Mouse (Mus musculus) olfactory bulb, adult 2 months (tissue): ENCODE data around the gene Lpcat4. TPM values are rescaled to one million over a fixed set of nuclear protein-coding genes. Genes with fewer than 3 reads are reported as not detected.
A peak's percentile ranks its signal among the peaks of the same experiment; 100 is the strongest.

Experiments used
- H3K27ac ChIP-seq: fragments of 200-500 bp; 2 replicates; pipeline ENCODE4 v1.5.1; 2012; ENCODE audit warnings: low read depth, low read length; ENCODE audit not compliant: insufficient read depth
- H3K4me1 ChIP-seq: fragments of 200-500 bp; 2 replicates; pipeline ENCODE4 v1.6.1; 2012; ENCODE audit warnings: low read length; ENCODE audit not compliant: control insufficient read depth, insufficient read depth
- H3K4me3 ChIP-seq: fragments of 200-500 bp; 2 replicates; pipeline ENCODE4 v1.5.1; 2012; ENCODE audit warnings: mild to moderate bottlenecking, low read depth, low read length, moderate library complexity; ENCODE audit not compliant: insufficient read depth
- CTCF ChIP-seq: fragments of 200-500 bp; IDR thresholded peaks from 2 replicates; pipeline ENCODE4 v1.5.1; 2012; ENCODE audit warnings: low read depth, mild to moderate bottlenecking, low read length, moderate library complexity; ENCODE audit not compliant: insufficient read depth
- POLR2A ChIP-seq: fragments of 200-500 bp; IDR thresholded peaks from 2 replicates; pipeline ENCODE4 v1.6.1; 2012; ENCODE audit warnings: mild to moderate bottlenecking, low read depth, low read length, moderate library complexity; ENCODE audit not compliant: insufficient read depth
- WGBS: fragments of 180-500 bp; shearing (Covaris S2); methylation state at CpG from one replicate; pipeline ENCODE4 v1.1.7; 2018; 5-methylcytosine and 5-hydroxymethylcytosine counted together
- polyA plus RNA-seq: library from polyadenylated mRNA; stranded (reverse); fragments of >200 nt; gene quantifications from 2 replicates; pipeline ENCODE4 v1.2.4, GENCODE M21; 2012; ENCODE audit warnings: low replicate concordance; ENCODE audit not compliant: missing spikeins, insufficient read depth, insufficient read length

The Lpcat4 gene
- polyA plus RNA-seq, 1 experiment: not detected

GRCm38 (mm10) chr2:112254675-112255515 is 15.6 kb downstream of the Lpcat4 start:
- 76% methylated on average over 7 of the region's 7 CpGs for WGBS
- Histone ChIP-seq H3K4me1 (no peaks in the 10 kb centered on the region), H3K4me3 (no peak overlapping the region), H3K27ac (no peak overlapping the region)
- TF ChIP-seq POLR2A: no peak
- TF ChIP-seq CTCF: no peak

GRCm38 (mm10) chr2:112259241-112259962 is 20.1 kb downstream of the Lpcat4 start, which contains the start of gene Nutm1:
Gene Nutm1 (minus strand): TSS chr2:112259291.
- 64% methylated on average over 10 of the region's 10 CpGs for WGBS

DNA sequence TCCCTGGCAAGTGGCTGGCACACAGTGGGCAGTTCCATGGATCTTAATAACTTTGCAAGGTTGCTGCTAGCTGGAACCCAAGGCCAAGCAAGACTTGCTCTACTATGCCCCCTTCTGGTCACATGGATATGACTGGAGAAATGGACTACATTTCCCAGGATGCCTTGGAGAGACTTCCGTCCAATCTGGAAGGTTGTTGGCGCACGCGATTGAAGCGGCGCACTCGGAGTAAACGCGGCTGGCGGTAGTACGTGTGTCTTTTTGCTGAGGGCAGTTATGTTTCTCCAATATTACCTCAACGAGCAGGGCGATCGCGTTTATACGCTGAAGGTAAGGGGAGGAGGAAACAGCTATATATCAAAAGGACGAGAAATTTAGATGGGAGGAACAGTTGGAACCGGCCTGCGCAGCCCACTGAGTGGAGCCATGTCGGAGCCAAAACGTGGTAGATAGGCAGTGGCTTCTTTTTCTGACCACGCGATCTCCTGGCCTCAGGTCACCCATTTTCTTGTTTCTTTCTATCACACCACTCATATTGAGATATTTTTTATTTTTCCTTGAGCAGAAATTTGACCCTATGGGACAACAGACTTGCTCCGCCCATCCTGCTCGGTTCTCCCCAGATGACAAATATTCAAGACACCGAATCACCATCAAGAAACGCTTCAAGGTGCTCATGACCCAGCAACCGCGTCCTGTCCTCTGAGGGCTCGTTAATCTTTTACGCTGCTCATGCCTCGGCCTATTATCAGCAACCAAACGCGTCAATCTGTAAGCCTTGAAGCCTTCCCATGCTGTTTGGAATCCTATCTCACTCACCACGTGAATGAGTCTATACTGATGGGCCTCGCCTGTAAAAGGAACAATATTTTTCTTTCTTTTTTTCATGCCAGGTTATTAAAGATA is 22.7 kb downstream of the Lpcat4 start, which contains the start of gene Nop10:
Gene Nop10, plus strand, starts transcription at position 179 of the 906 bp plus-strand sequence.
- TF ChIP-seq POLR2A: peak; percentile 93
- TF ChIP-seq CTCF: no peak; the same call in 1 of the 2 replicates

More at GRCm38 (mm10) chr2:112259241-112259962, 20.1 kb downstream of the Lpcat4 start, which contains the start of gene Nutm1:
- TF ChIP-seq CTCF: no peak
- TF ChIP-seq POLR2A: no peak
- no peak within 1 kb of the TSS for H3K4me3 ChIP-seq
- no peak within 1 kb of the TSS for H3K27ac ChIP-seq
- H3K4me1 ChIP-seq: no peaks in the 10 kb centered on the region

DNA sequence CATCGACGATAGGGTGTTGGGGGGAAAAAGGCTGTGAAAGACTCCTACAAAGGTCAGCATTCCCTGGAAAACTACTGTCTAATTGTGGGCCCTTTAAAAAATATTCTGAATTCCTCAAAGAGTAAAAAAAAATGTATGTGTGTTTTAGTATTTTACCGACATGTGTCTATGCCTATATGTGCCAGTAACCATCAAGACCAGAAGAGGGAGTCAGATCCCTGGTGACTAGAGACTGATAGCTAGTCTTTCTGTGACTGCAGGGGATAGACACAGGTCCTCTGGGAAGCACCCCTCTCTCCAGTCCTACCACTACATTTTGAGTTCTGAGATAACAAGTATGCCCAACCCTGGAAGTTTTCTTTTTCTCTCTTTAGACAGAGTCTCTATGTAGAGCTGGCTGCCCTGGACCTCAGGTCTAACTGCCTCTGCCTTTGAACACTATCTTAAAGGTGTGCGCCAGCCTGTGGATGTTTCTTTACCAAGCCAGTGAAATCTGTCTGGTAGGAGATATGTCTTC is 23.6 kb downstream of the Lpcat4 start:
- Histone ChIP-seq H3K4me3 (no peak overlapping the region), H3K4me1 (no peaks in the 10 kb centered on the region), H3K27ac (no peak overlapping the region)
- 31% methylated on average over 4 of the region's 4 CpGs for WGBS
- TF ChIP-seq POLR2A: no peak
- no peak for TF ChIP-seq CTCF

More for the DNA sequence above, 22.7 kb downstream of the Lpcat4 start, which contains the start of gene Nop10:
- Histone ChIP-seq H3K4me1 (no peaks in the 10 kb centered on the region), H3K27ac (peak within 1 kb of the TSS; percentile 3; the same call in 1 of the 2 replicates), H3K4me3 (peak within 1 kb of the TSS; percentile 78)
- under 1% methylated on average over 36 of the region's 36 CpGs for WGBS

GRCm38 (mm10) chr2:112264364-112264763 is 25.1 kb downstream of the Lpcat4 start:
- TF ChIP-seq POLR2A (no peak), CTCF (no peak)
- H3K4me3 ChIP-seq: no peak overlapping the region
- 0 out of 2 replicates have a peak, but pooled peaks cover 4% of the 10 kb centered on the region for H3K4me1 ChIP-seq
- 78% methylated on average over 4 of the region's 4 CpGs for WGBS
- no peak overlapping the region for H3K27ac ChIP-seq

DNA sequence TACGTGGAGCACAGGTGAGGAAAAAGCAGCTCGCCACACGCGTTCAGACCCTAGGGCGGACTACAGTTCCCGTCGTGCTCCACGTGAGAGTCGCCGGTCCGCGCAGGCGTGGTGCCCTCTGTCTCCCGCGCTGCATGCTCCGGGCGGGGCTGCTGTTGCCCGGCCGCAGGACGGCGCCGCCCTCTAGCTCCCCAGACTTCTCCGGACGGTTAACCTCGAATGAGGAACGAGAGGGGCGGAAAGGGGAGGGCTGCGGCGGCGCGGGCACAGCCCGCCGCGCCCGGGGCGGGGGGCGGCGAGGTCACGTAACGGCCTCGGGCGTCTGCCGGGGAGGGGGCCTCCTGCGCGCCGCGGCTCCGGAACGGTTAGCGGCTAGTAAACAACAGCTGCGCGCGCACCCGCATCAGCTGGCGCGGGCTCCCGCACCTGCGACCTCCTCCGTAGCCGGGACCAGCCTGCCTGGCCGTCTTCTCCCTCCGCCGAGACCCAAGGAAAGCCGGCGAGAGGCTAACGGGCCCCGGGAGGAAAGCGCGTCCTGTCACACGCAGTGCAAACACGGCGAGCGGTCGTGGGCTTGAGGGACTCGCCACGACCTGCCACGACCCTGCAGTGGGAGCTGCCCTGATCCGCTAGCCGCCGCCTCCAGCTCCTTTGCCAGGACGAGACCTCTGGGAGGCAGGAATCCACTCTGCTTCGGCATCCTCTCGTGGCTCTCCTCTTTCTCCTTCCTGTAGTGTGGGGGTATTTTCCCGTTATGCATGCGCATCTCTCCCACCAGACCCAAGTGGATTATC is 26.4 kb downstream of the Lpcat4 start, which contains the start of gene Slc12a6:
Gene Slc12a6, plus strand, starts transcription at position 378 of the 794 bp plus-strand sequence.
- H3K4me3 ChIP-seq: peak within 1 kb of the TSS; percentile 94
- peak within 1 kb of the TSS; percentile 90 for H3K27ac ChIP-seq
- under 1% methylated on average over 83 of the region's 85 CpGs for WGBS
- 0 out of 2 replicates have a peak, but pooled peaks cover 4% of the 10 kb centered on the region for H3K4me1 ChIP-seq
- TF ChIP-seq CTCF (no peak), POLR2A (peak; percentile 51)

DNA sequence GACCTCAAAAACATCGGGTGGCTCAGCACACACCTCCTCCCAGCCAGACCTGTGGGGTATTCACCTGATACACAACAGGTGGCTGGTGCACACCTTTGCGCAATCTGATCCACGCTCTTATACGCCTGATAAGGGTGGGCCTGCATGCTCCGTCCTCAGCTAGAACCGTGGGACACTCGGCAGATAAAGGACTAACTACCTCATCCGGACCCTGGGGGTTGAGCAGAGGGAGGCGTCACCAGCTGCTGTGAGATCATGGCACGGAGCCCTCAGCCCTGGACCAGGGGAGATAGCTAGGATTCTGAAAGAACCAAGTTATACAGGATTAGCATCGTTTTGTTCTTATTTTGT is 26.9 kb downstream of the Lpcat4 start, which contains the start of gene Gm21985:
Gene Gm21985, plus strand, starts transcription at position 73 of the 351 bp plus-strand sequence.
- 0 out of 2 replicates have a peak, but pooled peaks cover 4% of the 10 kb centered on the region for H3K4me1 ChIP-seq
- 0% methylated on average over 11 of the region's 11 CpGs for WGBS
- peak within 1 kb of the TSS; percentile 94 for H3K4me3 ChIP-seq
- H3K27ac ChIP-seq: peak within 1 kb of the TSS; percentile 90
- no peak for TF ChIP-seq POLR2A
- TF ChIP-seq CTCF: no peak
